Mouse (Mus musculus) kidney, postnatal 36 days (tissue): Measurements from ENCODE around the gene Nr1h3.

Experiments
- DNase-seq, 2 experiments: peaks; one replicate each; pipeline ENCODE4 v3.0.0; 2021 to 2022; ENCODE audit warnings: mixed read lengths in 2 of 2

Nr1h3 gene

GRCm38 (mm10) chr2:91183711-91184405, 18.8 kb downstream of the Nr1h3 start, which contains the start of gene Madd:
TSS of gene Madd (minus strand) at chr2:91183837.
- DNase-seq, result peak; percentile 30 to 60

- peak; percentile 98 for DNase-seq
Observed at GRCm38 (mm10) chr2:91183148-91183513, 19.5 kb downstream of the Nr1h3 start.

- DNase-seq, result peak; percentile 70 to 83
Observed at GRCm38 (mm10) chr2:91182405-91183147, 20.1 kb downstream of the Nr1h3 start.

GRCm38 (mm10) chr2:91182016-91182404, 20.6 kb downstream of the Nr1h3 start:
- DNase-seq, result no peak

GRCm38 (mm10) chr2:91180706-91181105, 21.9 kb downstream of the Nr1h3 start:
- no peak for DNase-seq

GRCm38 (mm10) chr2:91179825-91180224, 22.8 kb downstream of the Nr1h3 start:
- no peak for DNase-seq

- no peak for DNase-seq
Observed at GRCm38 (mm10) chr2:91176234-91176633, 26.4 kb downstream of the Nr1h3 start.

GRCm38 (mm10) chr2:91175490-91175889, 27.1 kb downstream of the Nr1h3 start:
- DNase-seq, result no peak

GRCm38 (mm10) chr2:91169587-91170322, 32.9 kb downstream of the Nr1h3 start:
- DNase-seq, result no peak

GRCm38 (mm10) chr2:91167629-91168028, 35.0 kb downstream of the Nr1h3 start:
- no peak for DNase-seq

GRCm38 (mm10) chr2:91164991-91165390, 37.6 kb downstream of the Nr1h3 start:
- DNase-seq, result no peak

GRCm38 (mm10) chr2:91163532-91163931, 39.1 kb downstream of the Nr1h3 start:
- DNase-seq, result no peak

GRCm38 (mm10) chr2:91162952-91163351, 39.7 kb downstream of the Nr1h3 start:
- no peak for DNase-seq

- DNase-seq, result peak in 1 of 2 experiments; percentile 17
Observed at GRCm38 (mm10) chr2:91160591-91160990, 42.0 kb downstream of the Nr1h3 start.

- no peak for DNase-seq
Observed at GRCm38 (mm10) chr2:91157002-91157752, 45.5 kb downstream of the Nr1h3 start.

GRCm38 (mm10) chr2:91154091-91154490, 48.5 kb downstream of the Nr1h3 start:
- no peak for DNase-seq

- DNase-seq, result no peak
Observed at GRCm38 (mm10) chr2:91152885-91153377, 49.7 kb downstream of the Nr1h3 start.

GRCm38 (mm10) chr2:91151331-91151730, 51.3 kb downstream of the Nr1h3 start:
- DNase-seq, result no peak

GRCm38 (mm10) chr2:91148101-91148500, 54.5 kb downstream of the Nr1h3 start:
- DNase-seq, result no peak

- DNase-seq, result no peak
Observed at GRCm38 (mm10) chr2:91143401-91143800, 59.2 kb downstream of the Nr1h3 start.

GRCm38 (mm10) chr2:91142920-91143319, 59.7 kb downstream of the Nr1h3 start:
- no peak for DNase-seq

- DNase-seq, result no peak
Observed at GRCm38 (mm10) chr2:91139764-91140163, 62.9 kb downstream of the Nr1h3 start.

GRCm38 (mm10) chr2:91139311-91139710, 63.3 kb downstream of the Nr1h3 start:
- DNase-seq, result no peak
